Mouse (Mus musculus): ENCODE measurements at regions not wholly inside any gene's neighbourhood (a gene's known extent, or its start where the extent isn't known, plus 50 kb on each side); places are given as distances from the start of the nearest gene placed in this dataset.

GRCm38 (mm10) chr10:96371321-96371653, 234.9 kb downstream of the Gm5426 start:
- DNase-seq (ENCODE audit: low read depth, low spot score), result no peak

GRCm38 (mm10) chr10:96372616-96373346, 236.4 kb downstream of the Gm5426 start:
- peak; percentile 29 for DNase-seq (ENCODE audit: low read depth, low spot score)

GRCm38 (mm10) chr10:96373481-96373880, 237.1 kb downstream of the Gm5426 start:
- DNase-seq (ENCODE audit: low read depth, low spot score), result no peak

- no peak for DNase-seq (ENCODE audit: low read depth, low spot score)
Measured at GRCm38 (mm10) chr10:96374293-96375069, 238.1 kb downstream of the Gm5426 start.

GRCm38 (mm10) chr10:96375070-96375447, 238.7 kb downstream of the Gm5426 start:
- no peak for DNase-seq (ENCODE audit: low read depth, low spot score)

GRCm38 (mm10) chr10:96377549-96377948, 239.3 kb upstream of the Btg1 start:
- no peak for DNase-seq (ENCODE audit: low read depth, low spot score)

- DNase-seq (ENCODE audit: low read depth, low spot score), result no peak
Measured at GRCm38 (mm10) chr10:96379016-96379771, 237.6 kb upstream of the Btg1 start.

GRCm38 (mm10) chr10:96381664-96382063, 235.1 kb upstream of the Btg1 start:
- no peak for DNase-seq (ENCODE audit: low read depth, low spot score)

GRCm38 (mm10) chr10:96391748-96392147, 225.1 kb upstream of the Btg1 start:
- DNase-seq (ENCODE audit: low read depth, low spot score), result no peak

- DNase-seq (ENCODE audit: low read depth, low spot score), result no peak
Measured at GRCm38 (mm10) chr10:96392836-96393235, 224.0 kb upstream of the Btg1 start.

- DNase-seq (ENCODE audit: low read depth, low spot score), result no peak
Measured at GRCm38 (mm10) chr10:96394210-96394609, 222.6 kb upstream of the Btg1 start.

GRCm38 (mm10) chr10:96395017-96395416, 221.8 kb upstream of the Btg1 start:
- no peak for DNase-seq (ENCODE audit: low read depth, low spot score)

- no peak for DNase-seq (ENCODE audit: low read depth, low spot score)
Measured at GRCm38 (mm10) chr10:96397931-96398561, 218.8 kb upstream of the Btg1 start.

- DNase-seq (ENCODE audit: low read depth, low spot score), result no peak
Measured at GRCm38 (mm10) chr10:96398562-96399288, 218.1 kb upstream of the Btg1 start.

- peak; percentile 13 for DNase-seq (ENCODE audit: low read depth, low spot score)
Measured at GRCm38 (mm10) chr10:96399636-96400400, 217.0 kb upstream of the Btg1 start.

GRCm38 (mm10) chr10:96400793-96401192, 216.0 kb upstream of the Btg1 start:
- DNase-seq (ENCODE audit: low read depth, low spot score), result no peak

- DNase-seq (ENCODE audit: low read depth, low spot score), result no peak
Measured at GRCm38 (mm10) chr10:96406306-96406705, 210.5 kb upstream of the Btg1 start.

- DNase-seq (ENCODE audit: low read depth, low spot score), result no peak
Measured at GRCm38 (mm10) chr10:96407846-96408245, 209.0 kb upstream of the Btg1 start.

GRCm38 (mm10) chr10:96408250-96408649, 208.6 kb upstream of the Btg1 start:
- no peak for DNase-seq (ENCODE audit: low read depth, low spot score)

- no peak for DNase-seq (ENCODE audit: low read depth, low spot score)
Measured at GRCm38 (mm10) chr10:96410028-96410427, 206.8 kb upstream of the Btg1 start.

- DNase-seq (ENCODE audit: low read depth, low spot score), result no peak
Measured at GRCm38 (mm10) chr10:96414807-96415206, 202.0 kb upstream of the Btg1 start.
